Mouse (Mus musculus) ES-E14 (cell line): ENCODE results near the gene Plpp7.

Experiments used
- CHD2 ChIP-seq: IDR thresholded peaks from 2 replicates; pipeline ENCODE4 v1.6.1; 2014; ENCODE audit warnings: mild to moderate bottlenecking, low read depth, low read length, inconsistent platforms
- HCFC1 ChIP-seq: IDR thresholded peaks from 2 replicates; pipeline ENCODE4 v1.6.1; 2012; ENCODE audit warnings: low read length, inconsistent platforms, borderline replicate concordance; ENCODE audit not compliant: insufficient read depth
- MAFK ChIP-seq: IDR thresholded peaks from 2 replicates; pipeline ENCODE4 v1.6.1; 2014; ENCODE audit warnings: mild to moderate bottlenecking, low read depth, low read length, inconsistent platforms; ENCODE audit not compliant: insufficient read depth
- ZC3H11A ChIP-seq: IDR thresholded peaks from 2 replicates; pipeline ENCODE4 v1.6.1; 2012; ENCODE audit warnings: low read depth, mild to moderate bottlenecking, inconsistent platforms, low read length, borderline replicate concordance
- ZNF384 ChIP-seq: IDR thresholded peaks from 2 replicates; pipeline ENCODE4 v1.6.1; 2012; ENCODE audit warnings: low read depth, low read length, inconsistent platforms

GRCm38 (mm10) chr2:32066005-32066404, 29.3 kb upstream of the Plpp7 start:
- TF ChIP-seq ZC3H11A (no peak), HCFC1 (no peak), MAFK (no peak), CHD2 (no peak), ZNF384 (no peak)
